Mouse (Mus musculus) testis, adult 2 months (tissue): ENCODE results near the gene Ncbp3.

Experiments used
- CTCF ChIP-seq: fragments of 200-500 bp; IDR thresholded peaks from 2 replicates; pipeline ENCODE4 v1.5.1; 2012; ENCODE audit warnings: low read depth, mild to moderate bottlenecking, inconsistent platforms, low read length, moderate library complexity; ENCODE audit not compliant: control insufficient read depth, insufficient read depth, insufficient replicate concordance
- POLR2A ChIP-seq: fragments of 200-500 bp; IDR thresholded peaks from 2 replicates; pipeline ENCODE4 v1.6.1; 2012; ENCODE audit warnings: low read depth, mild to moderate bottlenecking, inconsistent platforms, low read length, moderate library complexity; ENCODE audit not compliant: control insufficient read depth

DNA sequence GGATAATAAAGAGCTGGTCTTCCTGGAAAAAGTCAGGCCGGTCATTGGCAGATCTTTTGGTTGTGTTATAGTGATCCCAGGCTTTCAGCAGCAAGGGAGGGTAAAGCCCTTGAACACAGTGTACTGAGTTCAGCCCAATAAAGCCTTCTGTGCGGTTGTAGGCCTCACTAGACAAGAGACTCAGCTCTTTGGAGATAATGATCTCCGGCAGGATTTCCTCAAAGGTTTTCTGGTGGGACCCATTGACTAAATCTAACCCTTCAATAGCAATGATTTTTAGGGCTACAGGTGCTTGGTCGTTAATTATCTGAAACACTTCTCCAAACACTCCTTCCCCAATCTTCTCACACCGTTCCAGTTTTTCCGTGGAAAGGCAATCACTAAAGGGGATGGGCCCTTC, 89.0 kb downstream of the Ncbp3 start:
- TF ChIP-seq POLR2A (no peak), CTCF (no peak)
